Mouse (Mus musculus) myocyte (in vitro differentiated cells): ENCODE measurements around the gene Ptprb. TPM values are rescaled to one million over a fixed set of nuclear protein-coding genes. Genes with fewer than 3 reads are reported as not detected.

Experiments used
- H3K27me3 ChIP-seq: one replicate; pipeline ENCODE4 v1.6.1; 2011; ENCODE audit not compliant: control insufficient read depth, insufficient read depth, insufficient read length
- H3K36me3 ChIP-seq: one replicate; pipeline ENCODE4 v1.6.1; 2011; ENCODE audit not compliant: control insufficient read depth, insufficient read depth
- H3K4me2 ChIP-seq: one replicate; pipeline ENCODE4 v1.6.1; 2011; ENCODE audit warnings: low read depth, control low read depth
- H3K4me3 ChIP-seq: one replicate; pipeline ENCODE4 v1.5.1; 2011; ENCODE audit warnings: mild to moderate bottlenecking, control low read depth, moderate library complexity
- H3K79me2 ChIP-seq: one replicate; pipeline ENCODE4 v1.6.1; 2011; ENCODE audit not compliant: control insufficient read depth, insufficient read depth
- H3ac ChIP-seq: one replicate; pipeline ENCODE4 v1.6.1; 2011; ENCODE audit not compliant: control insufficient read depth, insufficient read length
- CEBPB ChIP-seq: IDR thresholded peaks from 2 replicates; pipeline ENCODE4 v1.6.1; 2011; ENCODE audit warnings: mild to moderate bottlenecking, moderate library complexity; ENCODE audit not compliant: poor library complexity, insufficient read depth, severe bottlenecking
- E2F4 ChIP-seq: IDR thresholded peaks from one replicate; pipeline ENCODE4 v1.6.1; 2011; ENCODE audit warnings: mild to moderate bottlenecking, control low read depth, moderate library complexity; ENCODE audit not compliant: insufficient read depth
- MAX ChIP-seq: IDR thresholded peaks from one replicate; pipeline ENCODE4 v1.6.1; 2011; ENCODE audit warnings: low read depth, mild to moderate bottlenecking, control low read depth
- MYOD1 ChIP-seq, 3 experiments: IDR thresholded peaks; one replicate each; pipeline ENCODE4 v1.6.1; 2011; ENCODE audit warnings: control low read depth in 2 of 3, low read depth in 2 of 3, mild to moderate bottlenecking in 2 of 3, moderate library complexity in 1 of 3; ENCODE audit not compliant: insufficient read length in 2 of 3, control insufficient read depth in 1 of 3
- MYOG ChIP-seq, 3 experiments: IDR thresholded peaks; one replicate each; pipeline ENCODE4 v1.6.1; 2011; ENCODE audit warnings: control low read depth in 2 of 3, low read depth in 2 of 3, mild to moderate bottlenecking in 2 of 3; ENCODE audit not compliant: insufficient read length in 2 of 3, control insufficient read depth in 1 of 3, insufficient read depth in 1 of 3
- POLR2A ChIP-seq: IDR thresholded peaks from one replicate; pipeline ENCODE4 v1.6.1; 2011; ENCODE audit warnings: low read depth, mild to moderate bottlenecking, control low read depth, moderate library complexity; ENCODE audit not compliant: insufficient read length
- POLR2AphosphoS2 ChIP-seq: IDR thresholded peaks from one replicate; pipeline ENCODE4 v1.6.1; 2011; ENCODE audit warnings: low read depth, control low read depth; ENCODE audit not compliant: insufficient read length
- REST ChIP-seq: IDR thresholded peaks from one replicate; pipeline ENCODE4 v1.6.1; 2011; ENCODE audit warnings: mild to moderate bottlenecking, control low read depth, moderate library complexity; ENCODE audit not compliant: insufficient read depth, insufficient read length
- SRF ChIP-seq: IDR thresholded peaks from one replicate; pipeline ENCODE4 v1.6.1; 2011; ENCODE audit warnings: low read depth; ENCODE audit not compliant: control insufficient read depth, insufficient read length
- TCF12 ChIP-seq: IDR thresholded peaks from one replicate; pipeline ENCODE4 v1.6.1; 2011; ENCODE audit warnings: mild to moderate bottlenecking, control low read depth; ENCODE audit not compliant: poor library complexity, insufficient read depth, severe bottlenecking
- TCF3 ChIP-seq: IDR thresholded peaks from one replicate; pipeline ENCODE4 v1.6.1; 2011; ENCODE audit warnings: low read depth, control low read depth; ENCODE audit not compliant: insufficient read length
- USF1 ChIP-seq: IDR thresholded peaks from one replicate; pipeline ENCODE4 v1.6.1; 2011; ENCODE audit warnings: low read depth, mild to moderate bottlenecking, control low read depth, moderate library complexity
- polyA plus RNA-seq: library from polyadenylated mRNA; unstranded; fragments of >200 nt; fragmentation: generic; extraction: Trizol; gene quantifications from one replicate; pipeline ENCODE4 v1.2.1, GENCODE M21; 2012; ENCODE audit warnings: missing spikeins

Gene Ptprb
- polyA plus RNA-seq, 1 experiment = 0.01 TPM

DNA sequence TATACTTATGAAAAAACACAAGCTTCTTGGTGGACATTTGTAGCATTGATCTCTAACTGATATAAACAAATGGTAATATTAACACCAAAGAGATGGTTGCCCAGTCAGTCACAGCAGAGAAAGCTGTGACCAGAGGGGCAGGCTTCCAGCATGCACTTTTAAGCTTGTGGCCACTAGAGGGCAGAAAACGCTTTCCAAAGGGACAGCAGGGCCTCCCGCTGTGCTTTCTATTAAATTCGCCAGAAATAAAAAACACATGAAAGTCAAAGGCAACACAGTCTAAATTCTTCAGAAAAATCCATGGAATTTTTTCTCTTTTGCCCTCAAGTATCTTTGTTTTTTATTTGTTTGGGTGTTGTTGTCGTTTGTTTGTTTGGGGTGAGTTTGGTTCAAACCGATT is 55.1 kb downstream of the Ptprb start:
- TF ChIP-seq TCF12 (no peak), MAX (no peak), E2F4 (no peak), POLR2A (no peak), POLR2AphosphoS2 (no peak), USF1 (no peak), REST (no peak), TCF3 (no peak), SRF (no peak), MYOD1 (IDR thresholded peaks at IDR 0.05; ENCODE audit: control insufficient read depth in 1 of 3, insufficient read length in 2 of 3, low read depth in 2 of 3) (no peak), MYOG (IDR thresholded peaks at IDR 0.05; ENCODE audit: control insufficient read depth in 1 of 3, insufficient read depth in 1 of 3, insufficient read length in 2 of 3, low read depth in 2 of 3) (no peak), CEBPB (no peak)
- Histone ChIP-seq H3K4me3 (no peak overlapping the region), H3K27me3 (no peaks in the 10 kb centered on the region), H3ac (no peak overlapping the region), H3K79me2 (no peaks in the 10 kb centered on the region), H3K36me3 (no peaks in the 10 kb centered on the region), H3K4me2 (no peak overlapping the region)

DNA sequence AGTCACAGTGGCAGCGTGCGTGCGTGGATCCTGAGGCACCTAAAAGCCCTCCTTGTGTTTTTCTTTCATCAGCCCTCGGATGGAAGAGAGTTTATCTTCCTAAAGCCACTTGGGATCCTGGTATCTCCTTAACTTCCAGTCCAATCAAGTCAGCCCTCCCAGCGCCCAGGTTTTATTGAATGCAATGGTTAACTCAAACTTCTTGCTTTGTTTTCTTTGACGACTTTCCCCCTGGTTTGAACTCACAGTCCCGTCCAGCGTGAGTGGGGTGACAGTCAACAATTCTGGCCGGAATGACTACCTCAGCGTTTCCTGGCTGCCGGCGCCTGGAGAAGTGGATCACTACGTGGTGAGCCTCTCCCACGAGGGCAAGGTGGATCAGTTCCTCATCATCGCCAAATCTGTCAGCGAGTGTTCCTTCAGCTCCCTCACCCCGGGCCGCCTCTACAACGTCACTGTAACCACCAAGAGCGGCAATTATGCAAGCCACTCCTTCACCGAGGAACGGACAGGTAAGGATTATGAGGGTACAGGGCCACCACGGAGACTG is 55.7 kb downstream of the Ptprb start:
- H3K79me2 ChIP-seq = no peaks in the 10 kb centered on the region
- no peak overlapping the region for H3ac ChIP-seq
- H3K4me3 ChIP-seq = no peak overlapping the region
- no peak for TF ChIP-seq MYOG (IDR thresholded peaks at IDR 0.05; ENCODE audit: control insufficient read depth in 1 of 3, insufficient read depth in 1 of 3, insufficient read length in 2 of 3, low read depth in 2 of 3)
- TF ChIP-seq SRF = no peak
- no peak for TF ChIP-seq MYOD1 (IDR thresholded peaks at IDR 0.05; ENCODE audit: control insufficient read depth in 1 of 3, insufficient read length in 2 of 3, low read depth in 2 of 3)
- TF ChIP-seq POLR2AphosphoS2 = no peak
- TF ChIP-seq REST = no peak
- no peak for TF ChIP-seq POLR2A
- TF ChIP-seq USF1 = no peak
- no peak for TF ChIP-seq E2F4
- no peak for TF ChIP-seq MAX
- no peak for TF ChIP-seq TCF3
- no peak for TF ChIP-seq TCF12
- TF ChIP-seq CEBPB = no peak
- H3K4me2 ChIP-seq = no peak overlapping the region
- no peaks in the 10 kb centered on the region for H3K27me3 ChIP-seq
- H3K36me3 ChIP-seq = no peaks in the 10 kb centered on the region

GRCm38 (mm10) chr10:116333666-116334065 is 58.3 kb downstream of the Ptprb start:
- H3K36me3 ChIP-seq = no peaks in the 10 kb centered on the region
- H3K27me3 ChIP-seq = no peaks in the 10 kb centered on the region
- H3K4me2 ChIP-seq = no peak overlapping the region

GRCm38 (mm10) chr10:116334120-116334519 is 58.8 kb downstream of the Ptprb start:
- no peaks in the 10 kb centered on the region for H3K36me3 ChIP-seq

More at GRCm38 (mm10) chr10:116333666-116334065, 58.3 kb downstream of the Ptprb start:
- no peak for TF ChIP-seq MYOG (IDR thresholded peaks at IDR 0.05; ENCODE audit: control insufficient read depth in 1 of 3, insufficient read depth in 1 of 3, insufficient read length in 2 of 3, low read depth in 2 of 3)
- no peak for TF ChIP-seq POLR2A
- no peak for TF ChIP-seq TCF3
- no peak for TF ChIP-seq REST
- TF ChIP-seq E2F4 = no peak
- no peak for TF ChIP-seq SRF
- TF ChIP-seq USF1 = no peak
- TF ChIP-seq MAX = no peak
- no peak for TF ChIP-seq CEBPB
- no peak for TF ChIP-seq TCF12
- no peak for TF ChIP-seq POLR2AphosphoS2
- TF ChIP-seq MYOD1 (IDR thresholded peaks at IDR 0.05; ENCODE audit: control insufficient read depth in 1 of 3, insufficient read length in 2 of 3, low read depth in 2 of 3) = no peak
- Histone ChIP-seq H3K4me3 (no peak overlapping the region), H3K79me2 (no peaks in the 10 kb centered on the region), H3ac (no peak overlapping the region)

More at GRCm38 (mm10) chr10:116334120-116334519, 58.8 kb downstream of the Ptprb start:
- H3K4me3 ChIP-seq = no peak overlapping the region
- H3K27me3 ChIP-seq = no peaks in the 10 kb centered on the region
- H3K79me2 ChIP-seq = no peaks in the 10 kb centered on the region
- H3K4me2 ChIP-seq = no peak overlapping the region
- no peak overlapping the region for H3ac ChIP-seq
- TF ChIP-seq CEBPB (no peak), E2F4 (no peak), TCF12 (no peak), SRF (no peak), MYOG (IDR thresholded peaks at IDR 0.05; ENCODE audit: control insufficient read depth in 1 of 3, insufficient read depth in 1 of 3, insufficient read length in 2 of 3, low read depth in 2 of 3) (no peak), MYOD1 (IDR thresholded peaks at IDR 0.05; ENCODE audit: control insufficient read depth in 1 of 3, insufficient read length in 2 of 3, low read depth in 2 of 3) (no peak), TCF3 (no peak), POLR2AphosphoS2 (no peak), MAX (no peak), USF1 (no peak), REST (no peak), POLR2A (no peak)
